ENCODE assay signal across 17 mouse cellular contexts in genomic region chrX:7308242-7308641, GRCm38 (mm10). TPM values are rescaled to one million over a fixed set of nuclear protein-coding genes. Genes with fewer than 3 reads are reported as not detected.
DNase-seq lines count a peak whose midpoint lies in the region; ATAC-seq and TF ChIP-seq lines count a peak whose summit lies in the region.
"Had no signal": no experiment of that assay in that cellular context is flagged by ENCODE, and none has a peak within 500 bp of the region (broad histone marks: within the 10 kb centered on the region; RNA-seq: fewer than 3 reads in every experiment).

No protein-coding gene starts in this region.

- H3K4me3 ChIP-seq in lung, embryonic 14.5 days (ENCODE audit: low read depth, low read length), result no peak overlapping the region
- H3K4me3 ChIP-seq in myocyte, result no peak overlapping the region
- H3K4me3 ChIP-seq in midbrain, embryonic 16.5 days (ENCODE audit: low read depth, low read length), result no peak overlapping the region
- H3K4me3 ChIP-seq: limb, embryonic 12.5 days; midbrain, embryonic 10.5 days had no signal

- peak; percentile 21 for DNase-seq in lung, embryonic 14.5 days
- no peak for DNase-seq in lung, postnatal 4 days
- DNase-seq in Muller cell, postnatal 12 days (ENCODE audit: inconsistent ontology term), result peak; percentile 57
- peak; percentile 37 for DNase-seq in fibroblast of lung, adult 2 months (ENCODE audit: low read depth)
- no peak for DNase-seq in frontal cortex, postnatal 14 days (ENCODE audit: low spot score in 2 of 2)
- DNase-seq in embryo, embryonic 9.5 days (ENCODE audit: extremely low spot score), result no peak
- DNase-seq: cerebellum, adult 2 months; heart, adult 18-20 months; heart, postnatal 10 days; kidney, adult 11 months; kidney, postnatal 25 days; right cerebral cortex, postnatal 25 days; thymus, adult 2 months had no signal

- ATAC-seq in lung, embryonic 14.5 days (ENCODE audit: insufficient read depth), result no peak
- ATAC-seq in midbrain, embryonic 16.5 days, result no peak

- H3K36me3 ChIP-seq in lung, embryonic 14.5 days (ENCODE audit: insufficient read depth), result no peaks in the 10 kb centered on the region
- no peaks in the 10 kb centered on the region for H3K36me3 ChIP-seq in myocyte (ENCODE audit: control insufficient read depth, insufficient read depth)
- H3K36me3 ChIP-seq in midbrain, embryonic 16.5 days (ENCODE audit: control insufficient read depth, insufficient read depth, low read length), result no peaks in the 10 kb centered on the region
- H3K36me3 ChIP-seq: limb, embryonic 12.5 days; midbrain, embryonic 10.5 days had no signal

- TF ChIP-seq CTCF in lung, embryonic 14.5 days (IDR thresholded peaks at IDR 0.05; ENCODE audit: low read depth), result no peak

- no peak overlapping the region for H3ac ChIP-seq in myocyte (ENCODE audit: control insufficient read depth, insufficient read length)

- H3K4me2 ChIP-seq in lung, embryonic 14.5 days, result no peak overlapping the region
- H3K4me2 ChIP-seq in myocyte (ENCODE audit: low read depth), result peak overlapping the region; percentile 66
- H3K4me2 ChIP-seq in midbrain, embryonic 16.5 days (ENCODE audit: low read length), result no peak overlapping the region
- H3K4me2 ChIP-seq: limb, embryonic 12.5 days had no signal

- no peaks in the 10 kb centered on the region for H3K27me3 ChIP-seq in lung, embryonic 14.5 days (ENCODE audit: insufficient read depth, low read length)
- no peaks in the 10 kb centered on the region for H3K27me3 ChIP-seq in myocyte (ENCODE audit: control insufficient read depth, insufficient read depth, insufficient read length)
- no peaks in the 10 kb centered on the region for H3K27me3 ChIP-seq in midbrain, embryonic 16.5 days (ENCODE audit: control insufficient read depth, insufficient read depth, low read depth, low read length)
- H3K27me3 ChIP-seq: limb, embryonic 12.5 days had no signal

- 30% methylated on average over 2 of the region's 2 CpGs for WGBS in lung, embryonic 14.5 days
- WGBS in midbrain, embryonic 16.5 days, result 67% methylated on average over 2 of the region's 2 CpGs

- H3K4me1 ChIP-seq in lung, embryonic 14.5 days (ENCODE audit: insufficient read depth), result no peaks in the 10 kb centered on the region
- H3K4me1 ChIP-seq in midbrain, embryonic 16.5 days (ENCODE audit: control insufficient read depth, insufficient read depth, low read length), result no peaks in the 10 kb centered on the region
- H3K4me1 ChIP-seq: limb, embryonic 12.5 days; midbrain, embryonic 10.5 days had no signal

- H3K27ac ChIP-seq in lung, embryonic 14.5 days (ENCODE audit: low read depth), result no peak overlapping the region
- no peak overlapping the region for H3K27ac ChIP-seq in midbrain, embryonic 16.5 days (ENCODE audit: low read length)
- H3K27ac ChIP-seq: limb, embryonic 12.5 days; midbrain, embryonic 10.5 days had no signal

- H3K79me2 ChIP-seq in myocyte (ENCODE audit: control insufficient read depth, insufficient read depth), result peaks cover 75% of the 10 kb centered on the region

- no peaks in the 10 kb centered on the region for H3K9me3 ChIP-seq in lung, embryonic 14.5 days (ENCODE audit: low read depth, low read length)
- no peaks in the 10 kb centered on the region for H3K9me3 ChIP-seq in midbrain, embryonic 16.5 days (replicated peaks; ENCODE audit: control insufficient read depth, low read length, poor library complexity, severe bottlenecking)
- H3K9me3 ChIP-seq: limb, embryonic 12.5 days; midbrain, embryonic 10.5 days had no signal

- H3K9ac ChIP-seq in lung, embryonic 14.5 days, result no peak overlapping the region
- H3K9ac ChIP-seq in midbrain, embryonic 16.5 days (ENCODE audit: low read depth, low read length), result no peak overlapping the region
- H3K9ac ChIP-seq: limb, embryonic 12.5 days had no signal

- no peak for TF ChIP-seq POLR2A in myocyte (IDR thresholded peaks at IDR 0.05; ENCODE audit: insufficient read length, low read depth)

TF ChIP-seq in myocyte, 11 proteins besides CTCF, POLR2A, EP300 and RAD21:
- TF ChIP-seq POLR2AphosphoS2 (IDR thresholded peaks at IDR 0.05; ENCODE audit: insufficient read length, low read depth) (no peak), TCF12 (IDR thresholded peaks at IDR 0.05; ENCODE audit: insufficient read depth, poor library complexity, severe bottlenecking) (no peak), MYOD1 (IDR thresholded peaks at IDR 0.05; ENCODE audit: control insufficient read depth in 1 of 3, insufficient read length in 2 of 3, low read depth in 2 of 3) (no peak), CEBPB (IDR thresholded peaks at IDR 0.05; ENCODE audit: insufficient read depth, poor library complexity, severe bottlenecking) (0 out of 2 replicates have a peak, but pooled peaks have one; percentile 17)
TF ChIP-seq in myocyte: peak in this region for 1.

RNA-seq across cellular contexts. Expression of gene Clcn5, which starts 10.9 kb away (rescaled TPM):
- polyA plus RNA-seq in lung, embryonic 14.5 days (2014; fragmentation: Nextera tagmentation; extraction: Ambion mirVana), result 14.7 and 17.0 TPM in 2 replicates
- 21.0 TPM for polyA plus RNA-seq in myocyte (2012; fragmentation: generic; extraction: Trizol)
- 7.5 and 8.5 TPM in 2 replicates for polyA plus RNA-seq in midbrain, embryonic 16.5 days (2015; fragmentation: Nextera tagmentation; extraction: Ambion mirVana)

Comparison
In these comparisons a context has a peak if more than half of its experiments do, and no peak if none do; other contexts are left out.
1. DNase-seq: peak in lung, embryonic 14.5 days (single experiment), Muller cell, postnatal 12 days (single experiment) and fibroblast of lung, adult 2 months (single experiment); none in lung, postnatal 4 days (0 of 2), frontal cortex, postnatal 14 days (0 of 2) and embryo, embryonic 9.5 days (single experiment).